Mouse (Mus musculus): ENCODE measurements at regions not wholly inside any gene's neighbourhood (a gene's known extent, or its start where the extent isn't known, plus 50 kb on each side); places are given as distances from the start of the nearest gene placed in this dataset.

DNA sequence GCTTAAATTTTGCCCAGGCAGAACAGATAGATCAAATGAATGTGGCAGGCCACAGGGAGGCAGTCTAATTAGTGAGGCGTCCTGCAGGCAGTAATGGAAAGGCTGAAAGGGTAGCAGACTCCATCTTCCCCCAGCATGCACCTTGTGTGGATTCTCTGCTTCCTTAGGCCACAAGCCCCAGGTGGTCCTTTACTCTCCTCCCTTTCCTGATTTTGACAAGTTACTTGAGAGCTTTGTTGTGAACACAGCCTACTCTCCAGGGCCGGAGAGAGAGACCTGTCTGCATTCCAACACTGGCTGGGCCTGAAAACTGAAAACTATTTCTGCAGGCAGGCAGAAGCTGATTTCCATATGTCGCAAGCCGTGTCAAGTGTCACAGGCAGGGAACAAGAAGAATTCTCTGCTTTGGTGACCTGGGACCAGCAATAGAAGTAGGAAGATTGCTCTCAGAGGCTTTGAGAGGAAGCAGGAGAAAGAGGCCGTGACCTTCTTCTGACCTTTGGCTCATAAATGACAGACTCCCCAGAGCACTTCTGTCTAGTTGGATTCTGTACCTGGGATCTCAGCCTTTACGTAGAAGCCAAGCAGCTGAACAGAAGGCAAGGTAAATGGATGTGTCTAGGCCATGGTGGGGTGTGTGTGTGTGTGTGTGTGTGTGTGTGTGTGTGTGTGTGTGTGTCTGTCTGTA lies 619.2 kb upstream of the Cdh5 start:
- H3K9me3 ChIP-seq (replicated peaks): no peaks in the 10 kb centered on the region
- H3K27ac ChIP-seq: no peak overlapping the region
- H3K27me3 ChIP-seq: no peaks in the 10 kb centered on the region
- peaks cover 3% of the 10 kb centered on the region for H3K4me1 ChIP-seq (replicated peaks)
- ATAC-seq (replicated peaks; ENCODE audit: insufficient number of reproducible peaks, insufficient read depth, low FRiP score, low read depth): no peak
- H3K36me3 ChIP-seq: no peaks in the 10 kb centered on the region
- WGBS: 35% methylated on average over 6 of the region's 6 CpGs
- H3K9ac ChIP-seq: no peak overlapping the region
- no peak overlapping the region for H3K4me2 ChIP-seq
- no peak overlapping the region for H3K4me3 ChIP-seq

GRCm38 (mm10) chr8:103485441-103485840 lies 616.0 kb upstream of the Cdh5 start:
- Histone ChIP-seq H3K27me3 (no peaks in the 10 kb centered on the region), H3K9ac (no peak overlapping the region), H3K4me3 (no peak overlapping the region), H3K4me1 (replicated peaks) (peaks cover 3% of the 10 kb centered on the region), H3K4me2 (no peak overlapping the region), H3K36me3 (no peaks in the 10 kb centered on the region), H3K27ac (no peak overlapping the region), H3K9me3 (replicated peaks) (no peaks in the 10 kb centered on the region)
- 75% methylated on average over 5 of the region's 5 CpGs for WGBS
- ATAC-seq (replicated peaks; ENCODE audit: insufficient number of reproducible peaks, insufficient read depth, low FRiP score, low read depth): no peak

GRCm38 (mm10) chr8:103489411-103489810 lies 612.0 kb upstream of the Cdh5 start:
- no peaks in the 10 kb centered on the region for H3K36me3 ChIP-seq
- H3K9me3 ChIP-seq (replicated peaks): no peaks in the 10 kb centered on the region
- no peak overlapping the region for H3K9ac ChIP-seq
- no peak for ATAC-seq (replicated peaks; ENCODE audit: insufficient number of reproducible peaks, insufficient read depth, low FRiP score, low read depth)
- no peak overlapping the region for H3K27ac ChIP-seq
- H3K4me3 ChIP-seq: no peak overlapping the region
- H3K4me2 ChIP-seq: no peak overlapping the region
- WGBS: 53% methylated on average over 3 of the region's 3 CpGs
- no peaks in the 10 kb centered on the region for H3K27me3 ChIP-seq
- H3K4me1 ChIP-seq (replicated peaks): no peaks in the 10 kb centered on the region; the same call in 1 of the 2 replicates

DNA sequence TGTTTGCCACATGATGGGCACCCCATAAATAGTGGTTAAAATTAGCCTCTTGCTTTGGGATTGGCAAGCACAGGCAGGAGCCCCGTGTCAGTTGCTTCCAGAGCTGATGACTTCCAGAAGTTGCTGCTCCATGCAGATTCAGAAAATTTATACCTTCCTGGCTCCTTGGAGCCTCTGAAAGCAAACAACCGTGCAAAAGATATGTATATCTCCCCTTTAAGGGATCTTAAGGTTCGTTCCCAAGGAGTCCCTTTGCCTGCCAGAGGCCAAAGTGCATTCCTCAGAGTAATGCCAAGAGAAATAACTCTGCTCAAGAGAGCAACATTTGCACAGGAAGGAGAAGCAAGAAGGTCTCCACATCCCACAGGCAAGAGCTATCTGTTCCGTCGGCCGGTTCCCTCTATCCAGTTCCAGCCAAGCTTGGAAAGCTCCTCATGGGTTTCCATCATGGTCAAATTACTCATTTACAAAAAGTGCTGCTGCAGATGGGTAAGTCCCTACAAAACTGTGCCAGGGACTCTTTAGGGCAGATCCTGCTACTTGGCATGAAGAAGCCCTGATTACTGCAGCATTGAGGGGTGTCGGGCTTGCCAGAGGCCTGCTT lies 608.4 kb upstream of the Cdh5 start:
- Histone ChIP-seq H3K4me1 (replicated peaks) (no peaks in the 10 kb centered on the region; the same call in 1 of the 2 replicates), H3K4me2 (no peak overlapping the region), H3K27me3 (no peaks in the 10 kb centered on the region), H3K27ac (peak overlapping the region; percentile 8; the same call in 1 of the 2 replicates), H3K9me3 (replicated peaks) (no peaks in the 10 kb centered on the region), H3K9ac (no peak overlapping the region), H3K36me3 (no peaks in the 10 kb centered on the region), H3K4me3 (no peak overlapping the region)
- WGBS: 40% methylated on average over 7 of the region's 7 CpGs
- peak; percentile 60 for ATAC-seq (replicated peaks; ENCODE audit: insufficient number of reproducible peaks, insufficient read depth, low FRiP score, low read depth)

GRCm38 (mm10) chr8:103493932-103494493 lies 607.4 kb upstream of the Cdh5 start:
- Histone ChIP-seq H3K36me3 (no peaks in the 10 kb centered on the region), H3K4me3 (no peak overlapping the region), H3K4me1 (replicated peaks) (no peaks in the 10 kb centered on the region; the same call in 1 of the 2 replicates), H3K27ac (no peak overlapping the region), H3K9ac (no peak overlapping the region), H3K9me3 (replicated peaks) (no peaks in the 10 kb centered on the region), H3K4me2 (no peak overlapping the region), H3K27me3 (no peaks in the 10 kb centered on the region)
- no peak for ATAC-seq (replicated peaks; ENCODE audit: insufficient number of reproducible peaks, insufficient read depth, low FRiP score, low read depth)
- 69% methylated on average over 4 of the region's 4 CpGs for WGBS

- no peak overlapping the region for H3K9ac ChIP-seq
- no peaks in the 10 kb centered on the region for H3K36me3 ChIP-seq
- H3K4me1 ChIP-seq (replicated peaks): no peaks in the 10 kb centered on the region
- ATAC-seq (replicated peaks; ENCODE audit: insufficient number of reproducible peaks, insufficient read depth, low FRiP score, low read depth): no peak
- no peak overlapping the region for H3K27ac ChIP-seq
- no peak overlapping the region for H3K4me2 ChIP-seq
- 24% methylated on average over 1 of the region's 1 CpGs for WGBS
- no peaks in the 10 kb centered on the region for H3K27me3 ChIP-seq
- H3K9me3 ChIP-seq (replicated peaks): no peaks in the 10 kb centered on the region
- H3K4me3 ChIP-seq: no peak overlapping the region
Measured at GRCm38 (mm10) chr8:103494670-103495069, 606.8 kb upstream of the Cdh5 start.

- 49% methylated on average over 2 of the region's 2 CpGs for WGBS
- no peak for ATAC-seq (replicated peaks; ENCODE audit: insufficient number of reproducible peaks, insufficient read depth, low FRiP score, low read depth)
- H3K4me2 ChIP-seq: no peak overlapping the region
- H3K4me3 ChIP-seq: no peak overlapping the region
- H3K9ac ChIP-seq: no peak overlapping the region
- no peaks in the 10 kb centered on the region for H3K4me1 ChIP-seq (replicated peaks)
- H3K27me3 ChIP-seq: no peaks in the 10 kb centered on the region
- no peaks in the 10 kb centered on the region for H3K36me3 ChIP-seq
- H3K9me3 ChIP-seq (replicated peaks): no peaks in the 10 kb centered on the region
- no peak overlapping the region for H3K27ac ChIP-seq
Measured at GRCm38 (mm10) chr8:103501328-103501727, 600.1 kb upstream of the Cdh5 start.

DNA sequence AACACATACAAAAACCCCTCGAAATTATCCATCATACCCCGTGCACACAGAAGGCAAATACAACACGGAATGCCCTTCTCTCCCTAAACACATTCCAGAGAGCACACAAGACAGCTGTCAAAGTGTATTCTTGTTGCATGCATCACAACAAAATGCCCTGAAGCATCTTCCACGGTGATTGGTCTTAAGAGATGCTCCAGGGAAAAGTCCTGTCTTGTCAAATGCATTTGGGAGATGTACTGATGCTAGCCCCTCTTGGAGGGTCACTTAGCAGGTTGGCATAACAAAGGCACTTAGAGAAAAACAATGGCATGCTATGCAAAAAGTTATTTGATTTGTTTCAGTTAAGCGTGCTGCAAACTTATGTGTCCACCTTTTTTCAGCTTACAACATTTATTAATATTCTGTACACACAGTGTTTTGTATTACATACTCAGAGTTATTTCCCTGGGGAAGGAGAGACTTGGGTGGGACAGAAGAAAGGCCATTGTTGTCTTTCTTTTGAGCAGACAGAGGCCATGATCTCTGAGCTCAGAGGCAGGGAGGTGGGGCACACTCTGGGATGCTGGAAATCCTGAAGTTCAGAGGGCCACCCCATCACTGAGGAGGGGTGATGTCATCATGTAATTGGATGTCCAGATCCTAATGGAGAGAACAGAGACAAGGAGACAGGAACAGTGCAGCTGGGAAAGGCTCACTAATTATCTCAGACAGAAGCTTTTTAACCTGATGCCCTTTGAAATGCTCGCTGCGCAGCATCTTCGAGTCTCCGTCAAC lies 598.2 kb upstream of the Cdh5 start:
- Histone ChIP-seq H3K36me3 (no peaks in the 10 kb centered on the region), H3K9me3 (replicated peaks) (no peaks in the 10 kb centered on the region), H3K4me2 (no peak overlapping the region), H3K4me1 (replicated peaks) (no peaks in the 10 kb centered on the region), H3K27ac (no peak overlapping the region), H3K4me3 (no peak overlapping the region), H3K27me3 (no peaks in the 10 kb centered on the region), H3K9ac (no peak overlapping the region)
- no peak for ATAC-seq (replicated peaks; ENCODE audit: insufficient number of reproducible peaks, insufficient read depth, low FRiP score, low read depth)
- 79% methylated on average over 9 of the region's 9 CpGs for WGBS

- no peak overlapping the region for H3K9ac ChIP-seq
- H3K27me3 ChIP-seq: no peaks in the 10 kb centered on the region
- H3K4me1 ChIP-seq (replicated peaks): no peaks in the 10 kb centered on the region
- H3K36me3 ChIP-seq: no peaks in the 10 kb centered on the region
- H3K4me3 ChIP-seq: no peak overlapping the region
- ATAC-seq (replicated peaks; ENCODE audit: insufficient number of reproducible peaks, insufficient read depth, low FRiP score, low read depth): no peak
- H3K9me3 ChIP-seq (replicated peaks): no peaks in the 10 kb centered on the region
- H3K27ac ChIP-seq: no peak overlapping the region
- H3K4me2 ChIP-seq: no peak overlapping the region
- 29% methylated on average over 6 of the region's 6 CpGs for WGBS
Measured at GRCm38 (mm10) chr8:103506334-103506733, 595.1 kb upstream of the Cdh5 start.

GRCm38 (mm10) chr8:103507068-103507467 lies 594.4 kb upstream of the Cdh5 start:
- H3K4me3 ChIP-seq: no peak overlapping the region
- no peak for ATAC-seq (replicated peaks; ENCODE audit: insufficient number of reproducible peaks, insufficient read depth, low FRiP score, low read depth)
- no peak overlapping the region for H3K27ac ChIP-seq
- no peaks in the 10 kb centered on the region for H3K9me3 ChIP-seq (replicated peaks)
- H3K4me1 ChIP-seq (replicated peaks): no peaks in the 10 kb centered on the region
- H3K9ac ChIP-seq: no peak overlapping the region
- no peak overlapping the region for H3K4me2 ChIP-seq
- H3K36me3 ChIP-seq: no peaks in the 10 kb centered on the region
- WGBS: 72% methylated on average over 5 of the region's 5 CpGs
- no peaks in the 10 kb centered on the region for H3K27me3 ChIP-seq

DNA sequence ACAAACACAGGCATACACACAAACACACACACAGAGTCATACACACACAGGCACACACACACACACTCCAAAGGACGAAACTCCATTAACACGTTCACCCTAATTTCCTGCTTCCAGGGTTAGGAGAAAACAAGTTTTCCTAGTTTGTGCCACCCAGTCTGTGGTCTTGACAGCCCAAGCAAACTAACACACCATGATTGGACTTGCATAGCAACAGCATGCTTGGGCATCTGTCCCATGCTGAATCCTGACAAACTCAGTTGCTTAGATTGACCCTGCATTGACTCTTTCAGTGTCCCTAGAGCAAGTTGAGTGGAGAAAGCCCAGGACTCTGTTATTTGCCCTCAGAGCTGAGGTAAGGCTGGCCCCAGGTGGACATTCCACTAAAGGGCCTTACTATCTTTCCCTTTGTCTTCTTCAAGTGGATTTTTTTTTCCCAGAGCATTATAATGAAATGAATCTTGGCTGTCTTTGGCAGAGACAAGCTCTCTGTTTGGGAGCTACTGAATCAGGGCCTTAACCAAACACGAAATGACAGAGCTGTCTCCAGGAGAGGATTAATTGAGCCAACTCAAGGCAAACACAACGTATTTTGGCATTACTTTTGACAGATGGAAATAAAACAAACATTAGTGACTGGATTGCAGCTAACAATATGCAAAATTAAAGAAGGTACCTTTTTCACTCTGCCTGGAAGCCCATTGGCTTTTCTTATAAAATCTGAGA lies 581.1 kb upstream of the Cdh5 start:
- 58% methylated on average over 4 of the region's 4 CpGs for WGBS
- H3K27ac ChIP-seq: no peak overlapping the region
- no peaks in the 10 kb centered on the region for H3K36me3 ChIP-seq

More for the DNA sequence above, 581.1 kb upstream of the Cdh5 start:
- H3K9me3 ChIP-seq (replicated peaks): no peaks in the 10 kb centered on the region
- H3K27me3 ChIP-seq: no peaks in the 10 kb centered on the region
- no peak for ATAC-seq (replicated peaks; ENCODE audit: insufficient number of reproducible peaks, insufficient read depth, low FRiP score, low read depth)
- no peak overlapping the region for H3K9ac ChIP-seq
- no peaks in the 10 kb centered on the region for H3K4me1 ChIP-seq (replicated peaks)
- H3K4me3 ChIP-seq: no peak overlapping the region
- no peak overlapping the region for H3K4me2 ChIP-seq

Measured in heart, embryonic 15.5 days (tissue).